Mouse (Mus musculus): Measurements from ENCODE around the gene Gstm2. TPM values are rescaled to one million over a fixed set of nuclear protein-coding genes. Genes with fewer than 3 reads are reported as not detected.

Gene Gstm2
- polyA plus RNA-seq, 2 experiments: 3.4 to 4.8 TPM

DNA sequence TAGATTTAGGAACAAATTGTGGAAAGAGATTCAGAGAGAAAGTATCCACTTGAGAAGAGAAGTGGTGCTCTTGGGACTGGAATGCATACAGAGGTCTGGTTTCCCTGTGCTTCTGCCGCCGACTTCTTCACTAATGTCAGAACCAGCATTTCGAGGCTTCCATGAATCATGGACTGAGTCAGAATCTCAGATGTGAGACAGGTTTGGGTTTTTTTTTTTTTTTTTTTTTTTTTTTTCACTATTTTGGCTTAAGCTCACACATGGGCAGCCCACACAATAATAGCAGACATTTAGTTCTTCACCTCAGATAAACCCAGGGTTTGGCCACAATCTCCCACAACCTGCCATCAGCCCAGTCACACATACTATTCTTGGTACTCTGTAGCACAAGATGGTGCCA, 51.0 kb downstream of the Gstm2 start:
- Histone ChIP-seq H3K4me1 (replicated peaks; ENCODE audit: control insufficient read depth in 2 of 2, insufficient read depth in 2 of 2, low read length in 1 of 2) (peaks cover 0 to 7% of the 10 kb centered on the region in 2 experiments; a peak in 1 of 4 replicates), H3K9ac (replicated peaks) (no peak overlapping the region), H3K9me3 (ENCODE audit: control insufficient read depth, low read length) (no peaks in the 10 kb centered on the region), H3K4me3 (ENCODE audit: insufficient read depth in 1 of 2, low read depth in 2 of 2, low read length in 2 of 2) (no peak overlapping the region), H3K36me3 (replicated peaks; ENCODE audit: control insufficient read depth, insufficient read depth, low read depth) (no peaks in the 10 kb centered on the region), H3K4me2 (ENCODE audit: low read depth) (no peak overlapping the region), H3K27me3 (ENCODE audit: control insufficient read depth, insufficient read depth, low read length) (no peaks in the 10 kb centered on the region), H3K27ac (no peak overlapping the region)
- DNase-seq (ENCODE audit: low read depth in 3 of 3, low spot score in 3 of 3): no peak
- TF ChIP-seq EP300 (IDR thresholded peaks at IDR 0.05; ENCODE audit: low read depth) (no peak), CTCF (IDR thresholded peaks at IDR 0.05; ENCODE audit: low read depth) (no peak)
- WGBS (ENCODE audit: insufficient replicate concordance): 54% methylated on average over 3 of the region's 3 CpGs
- ATAC-seq (ENCODE audit: insufficient read depth): no peak

DNA sequence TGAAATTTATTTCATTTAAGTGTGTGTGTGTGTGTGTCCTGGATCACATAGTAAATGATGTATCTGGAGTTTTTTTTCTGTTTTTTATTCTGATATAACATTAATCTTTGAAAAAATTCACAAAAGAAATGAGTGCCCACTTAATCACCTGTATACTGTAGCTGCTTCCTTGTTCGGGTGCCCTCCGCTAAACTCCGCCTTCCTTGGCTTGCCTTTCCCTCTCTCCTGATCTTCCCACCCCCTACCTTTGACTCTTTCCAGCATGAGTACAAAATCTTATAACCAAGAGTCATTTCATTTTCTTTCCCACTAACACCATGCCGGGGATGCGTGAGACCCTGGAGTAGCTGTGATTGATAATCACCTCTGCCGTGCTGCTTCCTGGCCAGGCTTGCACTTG, 54.1 kb downstream of the Gstm2 start:
- no peak for ATAC-seq (ENCODE audit: insufficient read depth)
- DNase-seq (ENCODE audit: low read depth in 3 of 3, low spot score in 3 of 3): no peak
- no peak overlapping the region for H3K27ac ChIP-seq
- 72% methylated on average over 6 of the region's 6 CpGs for WGBS (ENCODE audit: insufficient replicate concordance)
- no peaks in the 10 kb centered on the region for H3K27me3 ChIP-seq (ENCODE audit: control insufficient read depth, insufficient read depth, low read length)
- H3K4me1 ChIP-seq (replicated peaks; ENCODE audit: control insufficient read depth in 2 of 2, insufficient read depth in 2 of 2, low read length in 1 of 2): 0 out of 4 replicates have a peak, but pooled peaks cover 0 to 3% of the 10 kb centered on the region in 2 experiments
- H3K9ac ChIP-seq (replicated peaks): no peak overlapping the region
- no peak overlapping the region for H3K4me2 ChIP-seq (ENCODE audit: low read depth)
- H3K4me3 ChIP-seq (ENCODE audit: insufficient read depth in 1 of 2, low read depth in 2 of 2, low read length in 2 of 2): no peak overlapping the region
- TF ChIP-seq CTCF (IDR thresholded peaks at IDR 0.05; ENCODE audit: low read depth): no peak
- TF ChIP-seq EP300 (IDR thresholded peaks at IDR 0.05; ENCODE audit: low read depth): no peak
- H3K9me3 ChIP-seq (ENCODE audit: control insufficient read depth, low read length): no peaks in the 10 kb centered on the region
- no peaks in the 10 kb centered on the region for H3K36me3 ChIP-seq (replicated peaks; ENCODE audit: control insufficient read depth, insufficient read depth, low read depth)

Other genes with a start within 250 kb of the Gstm2 start
- 3.7 and 4.4 TPM in 2 replicates for gene Csf1, start 226.0 kb downstream of the Gstm2 start, polyA plus RNA-seq (2012; rRNA removed)
- 5.9 and 6.1 TPM in 2 replicates for gene Csf1, start 226.0 kb downstream of the Gstm2 start, polyA plus RNA-seq (2014; fragmentation: Nextera tagmentation; extraction: Ambion mirVana)
- gene Eps8l3, start 109.2 kb downstream of the Gstm2 start, polyA plus RNA-seq (2012; rRNA removed): 0.02 and 0.03 TPM in 2 replicates
- gene Eps8l3, start 109.2 kb downstream of the Gstm2 start, polyA plus RNA-seq (2014; fragmentation: Nextera tagmentation; extraction: Ambion mirVana): 0.20 TPM in 1 of 2 replicates, not detected in the other
- gene Gstm5, start 90.6 kb downstream of the Gstm2 start, polyA plus RNA-seq (2012; rRNA removed): 86.0 and 111 TPM in 2 replicates
- 183 and 196 TPM in 2 replicates for gene Gstm5, start 90.6 kb downstream of the Gstm2 start, polyA plus RNA-seq (2014; fragmentation: Nextera tagmentation; extraction: Ambion mirVana)
- gene Gstm7, start 54.6 kb downstream of the Gstm2 start, polyA plus RNA-seq (2012; rRNA removed): 13.7 and 15.3 TPM in 2 replicates
- gene Gstm7, start 54.6 kb downstream of the Gstm2 start, polyA plus RNA-seq (2014; fragmentation: Nextera tagmentation; extraction: Ambion mirVana): 16.1 and 18.6 TPM in 2 replicates
- 6.2 and 6.4 TPM in 2 replicates for gene Gstm6, start 42.7 kb downstream of the Gstm2 start, polyA plus RNA-seq (2012; rRNA removed)
- gene Gstm6, start 42.7 kb downstream of the Gstm2 start, polyA plus RNA-seq (2014; fragmentation: Nextera tagmentation; extraction: Ambion mirVana): 12.7 and 12.8 TPM in 2 replicates
- 4.1 and 4.6 TPM in 2 replicates for gene Gstm3, start 17.2 kb downstream of the Gstm2 start, polyA plus RNA-seq (2012; rRNA removed)
- gene Gstm3, start 17.2 kb downstream of the Gstm2 start, polyA plus RNA-seq (2014; fragmentation: Nextera tagmentation; extraction: Ambion mirVana): 11.3 and 11.7 TPM in 2 replicates
- gene Gstm1, start 31.5 kb upstream of the Gstm2 start, polyA plus RNA-seq (2012; rRNA removed): 124 and 152 TPM in 2 replicates
- 275 and 312 TPM in 2 replicates for gene Gstm1, start 31.5 kb upstream of the Gstm2 start, polyA plus RNA-seq (2014; fragmentation: Nextera tagmentation; extraction: Ambion mirVana)
- 11.7 and 11.9 TPM in 2 replicates for gene Gstm4, start 58.4 kb upstream of the Gstm2 start, polyA plus RNA-seq (2012; rRNA removed)
- 17.3 and 17.7 TPM in 2 replicates for gene Gstm4, start 58.4 kb upstream of the Gstm2 start, polyA plus RNA-seq (2014; fragmentation: Nextera tagmentation; extraction: Ambion mirVana)
- gene Ampd2, start 100.2 kb upstream of the Gstm2 start, polyA plus RNA-seq (2012; rRNA removed): 40.9 and 49.6 TPM in 2 replicates
- gene Ampd2, start 100.2 kb upstream of the Gstm2 start, polyA plus RNA-seq (2014; fragmentation: Nextera tagmentation; extraction: Ambion mirVana): 34.3 and 37.8 TPM in 2 replicates
- gene Gnat2, start 106.3 kb upstream of the Gstm2 start, polyA plus RNA-seq (2012; rRNA removed): 0.60 and 1.4 TPM in 2 replicates
- gene Gnat2, start 106.3 kb upstream of the Gstm2 start, polyA plus RNA-seq (2014; fragmentation: Nextera tagmentation; extraction: Ambion mirVana): 1.8 and 2.5 TPM in 2 replicates
- gene Gnai3, start 159.7 kb upstream of the Gstm2 start, polyA plus RNA-seq (2012; rRNA removed): 18.4 and 28.7 TPM in 2 replicates
- gene Gnai3, start 159.7 kb upstream of the Gstm2 start, polyA plus RNA-seq (2014; fragmentation: Nextera tagmentation; extraction: Ambion mirVana): 57.4 and 58.0 TPM in 2 replicates
- gene Gpr61, start 168.4 kb upstream of the Gstm2 start, polyA plus RNA-seq (2012; rRNA removed): not detected in 2 replicates
- 0.04 TPM in 1 of 2 replicates, not detected in the other for gene Gpr61, start 168.4 kb upstream of the Gstm2 start, polyA plus RNA-seq (2014; fragmentation: Nextera tagmentation; extraction: Ambion mirVana)
- 0.45 and 0.60 TPM in 2 replicates for gene Amigo1, start 199.9 kb upstream of the Gstm2 start, polyA plus RNA-seq (2012; rRNA removed)
- gene Amigo1, start 199.9 kb upstream of the Gstm2 start, polyA plus RNA-seq (2014; fragmentation: Nextera tagmentation; extraction: Ambion mirVana): 0.49 and 0.56 TPM in 2 replicates
- gene Cyb561d1, start 214.8 kb upstream of the Gstm2 start, polyA plus RNA-seq (2012; rRNA removed): 1.4 and 1.5 TPM in 2 replicates
- gene Cyb561d1, start 214.8 kb upstream of the Gstm2 start, polyA plus RNA-seq (2014; fragmentation: Nextera tagmentation; extraction: Ambion mirVana): 1.4 and 1.6 TPM in 2 replicates
- gene Atxn7l2, start 224.5 kb upstream of the Gstm2 start, polyA plus RNA-seq (2012; rRNA removed): 2.2 TPM in 2 replicates
- gene Atxn7l2, start 224.5 kb upstream of the Gstm2 start, polyA plus RNA-seq (2014; fragmentation: Nextera tagmentation; extraction: Ambion mirVana): 1.7 and 2.0 TPM in 2 replicates
- gene Sypl2, start 240.2 kb upstream of the Gstm2 start, polyA plus RNA-seq (2012; rRNA removed): 0.02 TPM in 2 replicates
- not detected in 2 replicates for gene Sypl2, start 240.2 kb upstream of the Gstm2 start, polyA plus RNA-seq (2014; fragmentation: Nextera tagmentation; extraction: Ambion mirVana)

Measured in liver, embryonic 14.5 days (tissue).